Mouse (Mus musculus): ENCODE measurements around the gene Xab2. TPM values are rescaled to one million over a fixed set of nuclear protein-coding genes. Genes with fewer than 3 reads are reported as not detected.

Gene Xab2
- total and polyA plus RNA-seq, 2 experiments, result 14.9 to 26.8 TPM

- H3K36me3 ChIP-seq (ENCODE audit: control insufficient read depth, insufficient read depth, low read length), result no peaks in the 10 kb centered on the region
- H3K4me3 ChIP-seq (ENCODE audit: insufficient read depth, low read depth, low read length), result no peak overlapping the region
- TF ChIP-seq CTCF (IDR thresholded peaks at IDR 0.05; ENCODE audit: low read depth, low read length), result no peak
- no peak for TF ChIP-seq POLR2A (IDR thresholded peaks at IDR 0.05; ENCODE audit: extremely low read depth, insufficient read depth, low read length)
- H3K4me1 ChIP-seq (ENCODE audit: control insufficient read depth, insufficient read depth, low read length), result no peaks in the 10 kb centered on the region
- H3K9ac ChIP-seq (ENCODE audit: low read depth, low read length), result no peak overlapping the region
- H3K79me2 ChIP-seq (ENCODE audit: control insufficient read depth, insufficient read depth, low read length), result no peaks in the 10 kb centered on the region
- no peak for DNase-seq (ENCODE audit: extremely low read depth, low read depth, low spot score)
- H3K27ac ChIP-seq (replicated peaks; ENCODE audit: insufficient read depth, low read depth, low read length), result no peak overlapping the region
- no peaks in the 10 kb centered on the region for H3K27me3 ChIP-seq (ENCODE audit: control insufficient read depth, insufficient read depth, low read length)
- 41% methylated on average over 7 of the region's 7 CpGs for WGBS
Observed at GRCm38 (mm10) chr8:3656725-3657381, 35.7 kb upstream of the Xab2 start.

GRCm38 (mm10) chr8:3655526-3655925, 34.4 kb upstream of the Xab2 start, which contains the start of gene Retn:
Retn (plus strand) TSS chr8:3655770.
- DNase-seq (ENCODE audit: extremely low read depth, low read depth, low spot score), result no peak
- H3K27me3 ChIP-seq (ENCODE audit: control insufficient read depth, insufficient read depth, low read length), result no peaks in the 10 kb centered on the region; the same call in 1 of the 2 replicates
- WGBS, result 73% methylated on average over 3 of the region's 3 CpGs
- no peaks in the 10 kb centered on the region for H3K4me1 ChIP-seq (ENCODE audit: control insufficient read depth, insufficient read depth, low read length)
- H3K4me3 ChIP-seq (ENCODE audit: insufficient read depth, low read depth, low read length), result no peak within 1 kb of the TSS
- no peaks in the 10 kb centered on the region for H3K79me2 ChIP-seq (ENCODE audit: control insufficient read depth, insufficient read depth, low read length)
- no peak for TF ChIP-seq POLR2A (IDR thresholded peaks at IDR 0.05; ENCODE audit: extremely low read depth, insufficient read depth, low read length)
- TF ChIP-seq CTCF (IDR thresholded peaks at IDR 0.05; ENCODE audit: low read depth, low read length), result no peak
- H3K36me3 ChIP-seq (ENCODE audit: control insufficient read depth, insufficient read depth, low read length), result no peaks in the 10 kb centered on the region
- no peak within 1 kb of the TSS for H3K27ac ChIP-seq (replicated peaks; ENCODE audit: insufficient read depth, low read depth, low read length)
- H3K9ac ChIP-seq (ENCODE audit: low read depth, low read length), result no peak within 1 kb of the TSS

- no peak for TF ChIP-seq CTCF (IDR thresholded peaks at IDR 0.05; ENCODE audit: low read depth, low read length)
- TF ChIP-seq POLR2A (IDR thresholded peaks at IDR 0.05; ENCODE audit: extremely low read depth, insufficient read depth, low read length), result no peak
- H3K4me1 ChIP-seq (ENCODE audit: control insufficient read depth, insufficient read depth, low read length), result no peaks in the 10 kb centered on the region
- DNase-seq (ENCODE audit: extremely low read depth, low read depth, low spot score), result no peak
- no peaks in the 10 kb centered on the region; the same call in 1 of the 2 replicates for H3K27me3 ChIP-seq (ENCODE audit: control insufficient read depth, insufficient read depth, low read length)
- no peak overlapping the region for H3K27ac ChIP-seq (replicated peaks; ENCODE audit: insufficient read depth, low read depth, low read length)
- H3K9ac ChIP-seq (ENCODE audit: low read depth, low read length), result no peak overlapping the region
- H3K36me3 ChIP-seq (ENCODE audit: control insufficient read depth, insufficient read depth, low read length), result no peaks in the 10 kb centered on the region
- H3K79me2 ChIP-seq (ENCODE audit: control insufficient read depth, insufficient read depth, low read length), result no peaks in the 10 kb centered on the region
- no peak overlapping the region for H3K4me3 ChIP-seq (ENCODE audit: insufficient read depth, low read depth, low read length)
- 67% methylated on average over 11 of the region's 11 CpGs for WGBS
Observed at GRCm38 (mm10) chr8:3654726-3655508, 33.8 kb upstream of the Xab2 start.

- 69% methylated on average over 3 of the region's 3 CpGs for WGBS
- H3K79me2 ChIP-seq (ENCODE audit: control insufficient read depth, insufficient read depth, low read length), result no peaks in the 10 kb centered on the region
- H3K4me3 ChIP-seq (ENCODE audit: insufficient read depth, low read depth, low read length), result no peak overlapping the region
- H3K9ac ChIP-seq (ENCODE audit: low read depth, low read length), result no peak overlapping the region
- H3K27me3 ChIP-seq (ENCODE audit: control insufficient read depth, insufficient read depth, low read length), result no peaks in the 10 kb centered on the region; the same call in 1 of the 2 replicates
- no peak overlapping the region for H3K27ac ChIP-seq (replicated peaks; ENCODE audit: insufficient read depth, low read depth, low read length)
- H3K4me1 ChIP-seq (ENCODE audit: control insufficient read depth, insufficient read depth, low read length), result no peaks in the 10 kb centered on the region
- no peak for TF ChIP-seq POLR2A (IDR thresholded peaks at IDR 0.05; ENCODE audit: extremely low read depth, insufficient read depth, low read length)
- no peak for TF ChIP-seq CTCF (IDR thresholded peaks at IDR 0.05; ENCODE audit: low read depth, low read length)
- no peaks in the 10 kb centered on the region for H3K36me3 ChIP-seq (ENCODE audit: control insufficient read depth, insufficient read depth, low read length)
- no peak for DNase-seq (ENCODE audit: extremely low read depth, low read depth, low spot score)
Observed at GRCm38 (mm10) chr8:3652845-3653244, 31.7 kb upstream of the Xab2 start.

- no peaks in the 10 kb centered on the region for H3K36me3 ChIP-seq (ENCODE audit: control insufficient read depth, insufficient read depth, low read length)
- no peak overlapping the region for H3K27ac ChIP-seq (replicated peaks; ENCODE audit: insufficient read depth, low read depth, low read length)
- DNase-seq (ENCODE audit: extremely low read depth, low read depth, low spot score), result no peak
- no peak for TF ChIP-seq POLR2A (IDR thresholded peaks at IDR 0.05; ENCODE audit: extremely low read depth, insufficient read depth, low read length)
- no peak for TF ChIP-seq CTCF (IDR thresholded peaks at IDR 0.05; ENCODE audit: low read depth, low read length)
- H3K4me1 ChIP-seq (ENCODE audit: control insufficient read depth, insufficient read depth, low read length), result no peaks in the 10 kb centered on the region
- H3K4me3 ChIP-seq (ENCODE audit: insufficient read depth, low read depth, low read length), result no peak overlapping the region
- no peak overlapping the region for H3K9ac ChIP-seq (ENCODE audit: low read depth, low read length)
- no peaks in the 10 kb centered on the region; the same call in 1 of the 2 replicates for H3K27me3 ChIP-seq (ENCODE audit: control insufficient read depth, insufficient read depth, low read length)
- no peaks in the 10 kb centered on the region for H3K79me2 ChIP-seq (ENCODE audit: control insufficient read depth, insufficient read depth, low read length)
- WGBS, result 69% methylated on average over 1 of the region's 1 CpGs
Observed at GRCm38 (mm10) chr8:3648990-3649389, 27.9 kb upstream of the Xab2 start.
